Mouse (Mus musculus) heart, postnatal 0 days (tissue): Measurements from ENCODE around the gene Vldlr. TPM values are rescaled to one million over a fixed set of nuclear protein-coding genes. Genes with fewer than 3 reads are reported as not detected.
A peak's percentile ranks its signal among the peaks of the same experiment; 100 is the strongest.

ENCODE experiments used
- ATAC-seq: fragments of 200-750 bp; cut with Nextera tagmentation; 2 replicates; pipeline ENCODE4 v1.8.0; 2017; ENCODE audit warnings: low read depth, moderate number of reproducible peaks, moderate library complexity; ENCODE audit not compliant: insufficient read depth
- DNase-seq: peaks from one replicate; pipeline ENCODE4 v3.0.0-alpha.2; 2016; ENCODE audit warnings: low spot score
- H3K27ac ChIP-seq: fragments of 300-500 bp; sonication (generic); 2 replicates; pipeline ENCODE4 v1.5.1; 2014; ENCODE audit warnings: low read depth, mild to moderate bottlenecking
- H3K27me3 ChIP-seq: fragments of 300-500 bp; sonication (generic); 2 replicates; pipeline ENCODE4 v1.6.1; 2014; ENCODE audit warnings: low read length, mixed read lengths; ENCODE audit not compliant: control insufficient read depth, insufficient read depth
- H3K36me3 ChIP-seq: fragments of 300-500 bp; sonication (generic); replicated peaks from 2 replicates; pipeline ENCODE4 v1.6.1; 2014; ENCODE audit warnings: low read length, mixed read lengths; ENCODE audit not compliant: control insufficient read depth, insufficient read depth
- H3K4me1 ChIP-seq: fragments of 300-500 bp; sonication (generic); 2 replicates; pipeline ENCODE4 v1.6.1; 2014; ENCODE audit warnings: antibody characterized with exemption; ENCODE audit not compliant: control insufficient read depth, insufficient read depth
- H3K4me2 ChIP-seq: fragments of 300-500 bp; sonication (generic); 2 replicates; pipeline ENCODE4 v1.6.1; 2014; ENCODE audit warnings: low read depth, mild to moderate bottlenecking, low read length, moderate library complexity
- H3K4me3 ChIP-seq: fragments of 300-500 bp; sonication (generic); 2 replicates; pipeline ENCODE4 v1.5.1; 2014; ENCODE audit warnings: low read depth, low read length
- H3K9ac ChIP-seq: fragments of 300-500 bp; sonication (generic); replicated peaks from 2 replicates; pipeline ENCODE4 v1.6.1; 2014; ENCODE audit warnings: low read depth, low read length, mixed read lengths
- H3K9me3 ChIP-seq: fragments of 300-500 bp; sonication (generic); replicated peaks from 2 replicates; pipeline ENCODE4 v1.6.1; 2016; ENCODE audit warnings: low read length; ENCODE audit not compliant: control insufficient read depth
- CTCF ChIP-seq: IDR thresholded peaks from 2 replicates; pipeline ENCODE4 v1.5.1; 2016; ENCODE audit warnings: antibody characterized with exemption, control low read depth, low read depth
- EP300 ChIP-seq: IDR thresholded peaks from 2 replicates; pipeline ENCODE4 v1.6.1; 2016; ENCODE audit warnings: antibody characterized with exemption, low read depth
- WGBS: fragments of 180-500 bp; shearing (Covaris S2); extraction: QIAGEN DNeasy Blood & Tissue Kit; methylation state at CpG from one replicate; pipeline ENCODE4 v1.1.7; 2014; 5-methylcytosine and 5-hydroxymethylcytosine counted together
- polyA plus RNA-seq: library from polyadenylated mRNA; unstranded; fragments of >200 nt; fragmentation: Nextera tagmentation; extraction: Ambion mirVana; gene quantifications from 2 replicates; pipeline ENCODE4 v1.2.1, GENCODE M21; 2015
- total RNA-seq: library from RNA; depleted of rRNA; stranded (reverse); fragments of >200 nt; gene quantifications from 2 replicates; pipeline ENCODE4 v1.2.3, GENCODE M21; 2014; ENCODE audit warnings: low replicate concordance; rRNA removed

Vldlr gene
- total RNA-seq (104 and 107 TPM in 2 replicates), polyA plus RNA-seq (38.6 and 40.0 TPM in 2 replicates)

- 0 out of 2 replicates have a peak, but pooled peaks cover 10% of the 10 kb centered on the region for H3K4me1 ChIP-seq
- DNase-seq (no peak), ATAC-seq (no peak)
- TF ChIP-seq CTCF (no peak), EP300 (no peak)
- 5% methylated on average over 11 of the region's 11 CpGs for WGBS
- H3K4me3 ChIP-seq, result peak within 1 kb of the TSS; percentile 81
- H3K9ac ChIP-seq, result peak within 1 kb of the TSS; percentile 87
- no peaks in the 10 kb centered on the region for H3K36me3 ChIP-seq
- H3K27ac ChIP-seq, result peak within 1 kb of the TSS; percentile 91
- H3K27me3 ChIP-seq, result no peaks in the 10 kb centered on the region
- H3K4me2 ChIP-seq, result peak within 1 kb of the TSS; percentile 97
- H3K9me3 ChIP-seq, result no peaks in the 10 kb centered on the region
These were observed at the start of gene Vldlr for GRCm38 (mm10) chr19:27216318-27216717. TSS of gene Vldlr (plus strand) at chr19:27216484.

- no peak for TF ChIP-seq CTCF
- TF ChIP-seq EP300, result no peak
- no peak overlapping the region for H3K4me2 ChIP-seq
- H3K4me1 ChIP-seq, result no peaks in the 10 kb centered on the region
- no peak for ATAC-seq
- 77% methylated on average over 5 of the region's 5 CpGs for WGBS
- no peak overlapping the region for H3K4me3 ChIP-seq
- H3K9me3 ChIP-seq, result 0 out of 2 replicates have a peak, but pooled peaks cover 3% of the 10 kb centered on the region
- H3K36me3 ChIP-seq, result no peaks in the 10 kb centered on the region
- DNase-seq, result no peak
- H3K27ac ChIP-seq, result no peak overlapping the region
- H3K27me3 ChIP-seq, result no peaks in the 10 kb centered on the region
- H3K9ac ChIP-seq, result no peak overlapping the region
These were observed 48.5 kb upstream of the Vldlr start for GRCm38 (mm10) chr19:27167601-27168319.

- Histone ChIP-seq H3K27ac (no peak overlapping the region), H3K4me1 (peaks cover 19% of the 10 kb centered on the region), H3K27me3 (no peaks in the 10 kb centered on the region), H3K9ac (no peak overlapping the region), H3K4me3 (no peak overlapping the region), H3K9me3 (0 out of 2 replicates have a peak, but pooled peaks cover 3% of the 10 kb centered on the region), H3K36me3 (no peaks in the 10 kb centered on the region), H3K4me2 (no peak overlapping the region)
- ATAC-seq, result no peak
- TF ChIP-seq CTCF (no peak), EP300 (no peak)
- DNase-seq, result no peak
- 72% methylated on average over 2 of the region's 2 CpGs for WGBS
These were observed 42.4 kb upstream of the Vldlr start for GRCm38 (mm10) chr19:27173836-27174235.

- Histone ChIP-seq H3K4me2 (no peak overlapping the region), H3K27ac (peak overlapping the region; percentile 22; the same call in 1 of the 2 replicates), H3K9me3 (0 out of 2 replicates have a peak, but pooled peaks cover 3% of the 10 kb centered on the region), H3K27me3 (no peaks in the 10 kb centered on the region), H3K9ac (no peak overlapping the region), H3K4me1 (peaks cover 19% of the 10 kb centered on the region), H3K4me3 (no peak overlapping the region), H3K36me3 (no peaks in the 10 kb centered on the region)
- peak; percentile 56 for DNase-seq
- peak; percentile 76 for ATAC-seq
- WGBS, result 76% methylated on average over 1 of the region's 1 CpGs
- TF ChIP-seq CTCF (no peak), EP300 (peak; percentile 73; the same call in 1 of the 2 replicates)
These were observed 40.7 kb upstream of the Vldlr start for GRCm38 (mm10) chr19:27175617-27176016.

- Histone ChIP-seq H3K27me3 (no peaks in the 10 kb centered on the region), H3K4me1 (peaks cover 19% of the 10 kb centered on the region), H3K9me3 (0 out of 2 replicates have a peak, but pooled peaks cover 1% of the 10 kb centered on the region), H3K9ac (no peak overlapping the region), H3K27ac (peak overlapping the region; percentile 59), H3K4me3 (no peak overlapping the region), H3K4me2 (no peak overlapping the region), H3K36me3 (no peaks in the 10 kb centered on the region)
- peak; percentile 33 for DNase-seq
- TF ChIP-seq CTCF (no peak), EP300 (no peak)
- ATAC-seq, result no peak
- WGBS, result 59% methylated on average over 4 of the region's 4 CpGs
These were observed 39.7 kb upstream of the Vldlr start for GRCm38 (mm10) chr19:27176558-27176957.
